Mouse (Mus musculus) forebrain, embryonic 14.5 days (tissue): ENCODE results near the gene Hras. TPM values are rescaled to one million over a fixed set of nuclear protein-coding genes. Genes with fewer than 3 reads are reported as not detected.

Source experiments
- ATAC-seq: fragments of 200-750 bp; cut with Nextera tagmentation; 2 replicates; pipeline ENCODE4 v1.8.0; 2017; ENCODE audit warnings: mild to moderate bottlenecking, moderate library complexity
- DNase-seq: peaks from one replicate; pipeline ENCODE4 v3.0.0-alpha.2; 2015; ENCODE audit warnings: low spot score
- H3K27ac ChIP-seq: fragments of 300-500 bp; sonication (generic); 2 replicates; pipeline ENCODE4 v1.5.1; 2014; ENCODE audit warnings: low read depth, mild to moderate bottlenecking, control low read depth, low read length, moderate library complexity
- H3K27me3 ChIP-seq: fragments of 300-500 bp; sonication (generic); replicated peaks from 2 replicates; pipeline ENCODE4 v1.6.1; 2014; ENCODE audit warnings: low read length, control low read depth, mixed read lengths; ENCODE audit not compliant: control insufficient read depth, insufficient read depth
- H3K36me3 ChIP-seq: fragments of 300-500 bp; sonication (generic); 2 replicates; pipeline ENCODE4 v1.6.1; 2014; ENCODE audit warnings: low read length, control low read depth; ENCODE audit not compliant: control insufficient read depth, insufficient read depth
- H3K4me1 ChIP-seq: fragments of 300-500 bp; sonication (generic); 2 replicates; pipeline ENCODE4 v1.6.1; 2014; ENCODE audit warnings: antibody characterized with exemption, low read length, control low read depth; ENCODE audit not compliant: control insufficient read depth, insufficient read depth
- H3K4me2 ChIP-seq: fragments of 300-500 bp; sonication (generic); 2 replicates; pipeline ENCODE4 v1.6.1; 2014; ENCODE audit warnings: mild to moderate bottlenecking, control low read depth, low read length
- H3K4me3 ChIP-seq: fragments of 300-500 bp; sonication (generic); 2 replicates; pipeline ENCODE4 v1.5.1; 2014; ENCODE audit warnings: low read depth, low read length, control low read depth
- H3K9ac ChIP-seq: fragments of 300-500 bp; sonication (generic); 2 replicates; pipeline ENCODE4 v1.6.1; 2014; ENCODE audit warnings: mild to moderate bottlenecking, low read length, control low read depth, moderate library complexity
- H3K9me3 ChIP-seq: fragments of 300-500 bp; sonication (generic); replicated peaks from 2 replicates; pipeline ENCODE4 v1.6.1; 2016; ENCODE audit warnings: low read length, control low read depth, mixed read lengths; ENCODE audit not compliant: control insufficient read depth
- WGBS: fragments of 180-500 bp; shearing (Covaris S2); extraction: QIAGEN DNeasy Blood & Tissue Kit; methylation state at CpG from one replicate; pipeline ENCODE4 v1.1.7; 2014; 5-methylcytosine and 5-hydroxymethylcytosine counted together
- polyA plus RNA-seq: library from polyadenylated mRNA; unstranded; fragments of >200 nt; fragmentation: Nextera tagmentation; extraction: Ambion mirVana; gene quantifications from 2 replicates; pipeline ENCODE4 v1.2.1, GENCODE M21; 2014

The Hras gene
- polyA plus RNA-seq, 1 experiment from 2014 or later: 70.2 TPM

DNA sequence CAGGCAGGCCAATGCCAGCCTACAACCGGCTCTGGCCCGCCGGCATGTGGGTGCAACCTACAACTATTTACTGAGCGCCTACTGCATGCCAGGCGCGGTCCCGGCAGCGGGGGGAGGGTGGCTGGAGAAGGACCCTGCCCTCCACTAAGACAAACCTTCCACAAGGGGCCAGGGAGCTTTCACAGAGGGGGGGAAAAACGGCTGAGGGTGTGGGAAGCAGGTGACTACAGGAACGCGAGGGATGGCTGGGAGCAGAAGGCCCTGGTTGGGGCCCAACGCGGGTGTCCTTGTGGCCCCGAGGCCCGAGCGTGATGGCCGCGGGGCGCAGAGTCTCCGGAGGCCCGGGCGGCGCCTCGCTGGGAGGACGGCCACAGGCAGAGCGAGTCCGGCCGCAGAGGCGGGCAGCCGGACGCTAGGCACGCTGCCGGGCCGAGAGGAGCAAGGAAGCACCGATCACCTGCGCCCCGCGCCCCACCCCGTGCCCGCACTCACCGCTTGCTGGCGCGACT is 403 bp downstream of the Hras start:
- H3K4me2 ChIP-seq: peak overlapping the region; percentile 93
- H3K36me3 ChIP-seq: peaks cover 35% of the 10 kb centered on the region
- H3K4me1 ChIP-seq: peaks cover 5% of the 10 kb centered on the region
- no peaks in the 10 kb centered on the region for H3K9me3 ChIP-seq
- DNase-seq: no peak
- no peaks in the 10 kb centered on the region for H3K27me3 ChIP-seq
- peak; percentile 10 for ATAC-seq
- 2% methylated on average over 35 of the region's 43 CpGs for WGBS
- H3K27ac ChIP-seq: peak overlapping the region; percentile 68
- peak overlapping the region; percentile 95 for H3K9ac ChIP-seq
- H3K4me3 ChIP-seq: peak overlapping the region; percentile 84

DNA sequence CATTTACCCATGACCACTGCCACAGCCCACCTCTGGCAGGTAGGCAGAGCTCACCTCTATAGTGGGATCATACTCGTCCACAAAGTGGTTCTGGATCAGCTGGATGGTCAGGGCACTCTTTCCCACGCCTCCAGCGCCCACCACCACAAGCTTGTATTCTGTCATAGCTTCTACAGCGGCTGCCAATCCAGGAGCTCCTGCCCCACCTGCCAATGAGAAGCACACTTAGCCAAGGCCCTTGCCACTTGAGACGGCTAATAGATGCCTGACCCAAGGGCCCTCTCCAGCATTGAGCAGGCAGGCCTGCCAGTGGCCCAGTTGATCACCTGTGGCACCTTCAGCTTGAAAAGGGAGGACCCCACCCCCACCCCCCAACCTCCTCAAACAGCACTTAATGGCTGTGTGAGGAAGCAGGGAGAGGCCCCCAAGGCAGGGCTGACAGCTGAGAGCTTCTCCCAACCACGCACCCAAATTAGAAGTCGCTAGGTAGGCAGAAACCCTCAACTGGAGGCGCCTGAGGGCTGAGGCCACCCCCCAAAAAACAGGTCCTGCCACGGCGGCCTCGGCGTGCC is 943 bp downstream of the Hras start:
- H3K4me2 ChIP-seq: peak overlapping the region; percentile 93
- peaks cover 35% of the 10 kb centered on the region for H3K36me3 ChIP-seq
- H3K4me3 ChIP-seq: peak overlapping the region; percentile 84
- no peaks in the 10 kb centered on the region for H3K9me3 ChIP-seq
- H3K4me1 ChIP-seq: peaks cover 5% of the 10 kb centered on the region
- no peaks in the 10 kb centered on the region for H3K27me3 ChIP-seq
- H3K9ac ChIP-seq: peak overlapping the region; percentile 95
- WGBS: 26% methylated on average over 12 of the region's 12 CpGs
- ATAC-seq: no peak
- no peak for DNase-seq
- H3K27ac ChIP-seq: peak overlapping the region; percentile 68; the same call in 1 of the 2 replicates

- Histone ChIP-seq H3K9me3 (no peaks in the 10 kb centered on the region), H3K27ac (no peak overlapping the region), H3K36me3 (peaks cover 35% of the 10 kb centered on the region), H3K4me1 (peaks cover 5% of the 10 kb centered on the region), H3K9ac (no peak overlapping the region), H3K4me3 (no peak overlapping the region), H3K27me3 (no peaks in the 10 kb centered on the region), H3K4me2 (peak overlapping the region; percentile 93; the same call in 1 of the 2 replicates)
- DNase-seq: no peak
- 92% methylated on average over 24 of the region's 24 CpGs for WGBS
- no peak for ATAC-seq
These were observed 1.8 kb downstream of the Hras start for GRCm38 (mm10) chr7:141191796-141192685.

- Histone ChIP-seq H3K4me1 (peaks cover 5% of the 10 kb centered on the region), H3K9me3 (no peaks in the 10 kb centered on the region), H3K27ac (no peak overlapping the region), H3K27me3 (no peaks in the 10 kb centered on the region), H3K4me2 (no peak overlapping the region), H3K4me3 (no peak overlapping the region), H3K9ac (no peak overlapping the region), H3K36me3 (peaks cover 35% of the 10 kb centered on the region)
- DNase-seq (no peak), ATAC-seq (no peak)
- WGBS: 92% methylated on average over 14 of the region's 14 CpGs
These were observed 2.8 kb downstream of the Hras start for GRCm38 (mm10) chr7:141191036-141191435.

DNA sequence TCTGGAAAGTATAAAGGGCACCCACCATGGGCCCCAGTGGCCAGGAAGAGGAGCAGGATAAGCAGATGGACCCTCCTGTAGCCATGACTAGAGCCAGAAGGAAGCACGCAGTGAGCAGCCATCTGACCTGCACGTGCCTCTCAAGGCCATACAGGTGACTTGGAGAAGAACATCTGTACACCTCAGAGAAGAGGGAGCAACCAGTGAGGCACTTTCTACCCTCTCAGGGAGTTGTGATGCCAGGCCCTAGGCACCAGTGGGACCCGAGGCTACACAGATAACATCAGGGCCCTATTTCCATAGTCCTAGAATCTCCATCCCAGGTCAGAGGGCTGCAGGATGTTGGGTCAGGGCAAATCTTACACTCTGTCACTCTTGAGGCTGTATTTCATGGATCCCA is 3.6 kb downstream of the Hras start:
- no peaks in the 10 kb centered on the region for H3K9me3 ChIP-seq
- ATAC-seq (no peak), DNase-seq (no peak)
- H3K4me2 ChIP-seq: no peak overlapping the region
- H3K36me3 ChIP-seq: peaks cover 35% of the 10 kb centered on the region
- H3K4me1 ChIP-seq: peaks cover 5% of the 10 kb centered on the region
- H3K4me3 ChIP-seq: no peak overlapping the region
- H3K9ac ChIP-seq: no peak overlapping the region
- WGBS: 91% methylated on average over 3 of the region's 3 CpGs
- no peaks in the 10 kb centered on the region for H3K27me3 ChIP-seq
- no peak overlapping the region for H3K27ac ChIP-seq

DNA sequence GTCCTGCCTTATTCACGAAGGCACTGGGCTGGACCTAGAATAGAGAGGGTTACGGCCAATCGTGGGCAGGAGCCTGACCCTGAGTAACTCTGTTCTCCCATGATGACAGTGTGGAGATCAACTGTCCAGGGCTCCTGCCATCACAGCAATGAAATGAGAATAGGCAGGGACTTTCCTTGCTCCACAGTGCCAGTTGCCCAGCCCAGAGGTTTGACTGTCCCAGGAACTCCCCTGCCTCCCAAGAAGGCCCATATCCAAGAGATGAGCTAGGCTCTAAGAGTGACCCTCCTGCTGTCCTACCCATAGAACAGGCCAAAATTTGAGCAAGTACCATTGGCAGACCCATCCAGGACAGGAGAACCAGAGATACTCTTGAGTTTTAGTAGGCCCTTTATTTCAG is 5.1 kb downstream of the Hras start:
- Histone ChIP-seq H3K4me2 (no peak overlapping the region), H3K4me1 (peaks cover 5% of the 10 kb centered on the region), H3K4me3 (no peak overlapping the region), H3K27ac (no peak overlapping the region), H3K9ac (no peak overlapping the region), H3K27me3 (no peaks in the 10 kb centered on the region), H3K36me3 (peaks cover 35% of the 10 kb centered on the region), H3K9me3 (no peaks in the 10 kb centered on the region)
- DNase-seq (no peak), ATAC-seq (no peak)
- 90% methylated on average over 3 of the region's 3 CpGs for WGBS

GRCm38 (mm10) chr7:141188194-141188593 is 5.6 kb downstream of the Hras start:
- H3K27me3 ChIP-seq: no peaks in the 10 kb centered on the region
- DNase-seq (no peak), ATAC-seq (no peak)

GRCm38 (mm10) chr7:141176173-141176572 is 17.6 kb downstream of the Hras start:
- 2% methylated on average over 8 of the region's 8 CpGs for WGBS
- peaks cover 7% of the 10 kb centered on the region for H3K4me1 ChIP-seq
- peak; percentile 94 for DNase-seq
- no peaks in the 10 kb centered on the region for H3K27me3 ChIP-seq
- H3K27ac ChIP-seq: no peak overlapping the region
- no peaks in the 10 kb centered on the region for H3K9me3 ChIP-seq
- no peak overlapping the region for H3K4me2 ChIP-seq
- H3K36me3 ChIP-seq: no peaks in the 10 kb centered on the region
- no peak overlapping the region for H3K9ac ChIP-seq
- no peak for ATAC-seq
- no peak overlapping the region for H3K4me3 ChIP-seq

More at GRCm38 (mm10) chr7:141188194-141188593, 5.6 kb downstream of the Hras start:
- no peak overlapping the region for H3K4me2 ChIP-seq
- H3K36me3 ChIP-seq: peaks cover 35% of the 10 kb centered on the region
- H3K9ac ChIP-seq: no peak overlapping the region
- no peaks in the 10 kb centered on the region for H3K9me3 ChIP-seq
- WGBS: 91% methylated on average over 3 of the region's 3 CpGs
- H3K4me3 ChIP-seq: no peak overlapping the region
- no peak overlapping the region for H3K27ac ChIP-seq
- H3K4me1 ChIP-seq: peaks cover 5% of the 10 kb centered on the region

DNA sequence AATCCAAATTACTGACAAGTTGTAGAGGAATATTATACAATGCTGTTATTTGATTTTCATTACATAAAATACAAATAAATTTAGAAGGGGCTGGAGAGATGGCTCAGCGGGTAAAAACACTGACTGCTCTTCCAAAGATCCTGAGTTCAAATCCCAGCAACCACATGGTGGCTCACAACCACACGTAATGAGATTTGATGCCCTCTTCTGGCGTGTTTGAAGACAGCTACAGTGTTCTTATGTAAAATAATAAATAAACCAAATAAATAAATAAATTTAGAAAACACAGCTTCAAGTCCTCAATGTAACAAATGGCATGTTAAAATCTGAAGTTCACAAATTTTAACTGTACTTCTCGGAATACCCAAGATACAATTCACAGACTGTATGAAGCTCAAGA is 18.7 kb downstream of the Hras start:
- 91% methylated on average over 4 of the region's 4 CpGs for WGBS
- peaks cover 7% of the 10 kb centered on the region for H3K4me1 ChIP-seq
- H3K4me3 ChIP-seq: no peak overlapping the region
- ATAC-seq (no peak), DNase-seq (no peak)
- H3K27ac ChIP-seq: no peak overlapping the region
- H3K4me2 ChIP-seq: no peak overlapping the region
- H3K9ac ChIP-seq: no peak overlapping the region
- no peaks in the 10 kb centered on the region for H3K27me3 ChIP-seq
- no peaks in the 10 kb centered on the region for H3K36me3 ChIP-seq
- no peaks in the 10 kb centered on the region for H3K9me3 ChIP-seq
